Mouse (Mus musculus) layer of hippocampus, postnatal 14 days (tissue): ENCODE results near the gene Chl1. TPM values are rescaled to one million over a fixed set of nuclear protein-coding genes. Genes with fewer than 3 reads are reported as not detected.

ENCODE experiments used
- DNase-seq, 2 experiments: peaks; one replicate each; pipeline ENCODE4 v3.0.0; 2021 to 2022; ENCODE audit warnings: low spot score in 2 of 2, mixed read lengths in 1 of 2
- total RNA-seq, 2 experiments: library from RNA; stranded (reverse); gene quantifications; 2 replicates each; pipeline ENCODE4 v1.2.3; 2021

Chl1 gene
- total RNA-seq, 2 experiments from 2014 or later = 172 to 190 TPM

- DNase-seq = peak in 1 of 2 experiments; percentile 21
Observed at GRCm38 (mm10) chr6:103766830-103767229, 256.4 kb downstream of the Chl1 start.

DNA sequence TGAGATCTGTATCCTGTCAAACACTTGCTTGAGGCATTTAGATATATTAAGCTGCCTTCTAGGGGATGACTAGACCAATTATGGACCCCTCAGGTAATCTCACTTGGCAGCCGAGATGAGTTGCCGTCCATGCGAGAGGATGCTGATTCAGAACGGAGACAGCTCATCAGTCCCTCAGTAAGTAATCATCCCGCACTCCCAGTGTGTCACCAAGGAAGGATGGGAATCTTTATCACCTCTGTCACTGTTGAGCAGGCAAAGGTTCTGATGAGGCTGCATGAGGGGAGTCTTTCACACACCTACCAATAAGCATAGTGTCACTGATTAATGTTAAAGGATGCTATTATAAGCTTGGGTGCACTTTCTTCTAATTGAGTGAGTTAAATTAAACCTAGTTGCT, 270.7 kb downstream of the Chl1 start:
- DNase-seq = no peak

DNA sequence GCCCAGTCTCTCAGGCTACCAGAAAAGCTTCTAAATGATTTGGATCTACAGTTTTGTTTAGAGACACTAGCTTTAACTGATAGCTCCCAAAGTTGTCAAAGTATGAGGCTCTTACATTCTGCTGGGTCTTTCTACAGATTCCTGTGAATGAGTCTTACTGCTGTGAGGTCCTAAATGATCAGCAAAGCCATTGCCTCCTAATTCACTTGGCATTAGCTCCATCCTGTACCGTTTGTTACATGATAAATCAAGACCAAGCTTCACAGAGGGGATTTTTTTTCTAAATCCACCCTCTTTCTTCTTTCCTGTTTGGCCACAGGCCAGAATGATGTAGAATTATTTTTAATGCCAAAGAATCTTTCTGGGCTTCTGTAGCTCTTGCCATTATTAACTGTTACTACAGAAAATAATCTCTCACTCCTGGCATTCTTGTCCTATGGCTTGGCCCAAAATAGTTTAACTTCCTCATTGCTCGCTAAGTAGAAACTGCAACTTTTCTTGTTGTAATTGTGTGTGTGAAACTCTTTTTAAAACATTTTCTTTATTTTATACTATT, 280.8 kb downstream of the Chl1 start:
- DNase-seq = no peak

DNA sequence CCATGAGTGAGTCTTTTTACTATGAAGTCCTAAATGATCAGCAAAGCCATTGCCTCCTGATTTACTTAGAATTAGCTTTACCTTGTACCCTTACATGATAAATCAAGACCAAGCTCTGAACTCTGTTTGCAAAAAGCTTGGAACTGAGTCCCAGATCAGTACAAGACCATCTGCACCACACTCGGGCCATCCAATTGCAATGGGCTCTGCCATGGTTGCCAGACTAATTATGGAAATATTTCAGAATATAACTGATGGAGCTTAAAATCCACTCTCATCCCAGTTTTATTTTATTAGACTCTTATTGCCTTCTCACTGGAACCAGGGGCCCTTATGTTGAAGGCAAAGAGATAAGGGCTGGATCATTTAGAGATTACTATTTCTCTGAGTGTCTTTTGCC, 284.9 kb downstream of the Chl1 start:
- DNase-seq = peak in 1 of 2 experiments; percentile 52
